Mouse (Mus musculus) v-Abl transformed pro-B cells (cell line): Measurements from ENCODE around the gene Naa35.

ENCODE experiments used
- in situ Hi-C, 2 experiments: fragments of 400-800 bp; cut with MboI; formaldehyde crosslinking; loops; one replicate each; pipeline ENCODE4 v1.15.1; 2025; ENCODE audit not compliant: unreplicated experiment in 2 of 2

Naa35 gene

GRCm38 (mm10) chr13:59584947-59585647 lies at the start of gene Naa35, which contains the start of gene Agtpbp1:
Naa35 (plus strand) TSS chr13:59585259.
Agtpbp1 (minus strand) TSS chr13:59585227.
- in situ Hi-C loops = no loop called here

DNA sequence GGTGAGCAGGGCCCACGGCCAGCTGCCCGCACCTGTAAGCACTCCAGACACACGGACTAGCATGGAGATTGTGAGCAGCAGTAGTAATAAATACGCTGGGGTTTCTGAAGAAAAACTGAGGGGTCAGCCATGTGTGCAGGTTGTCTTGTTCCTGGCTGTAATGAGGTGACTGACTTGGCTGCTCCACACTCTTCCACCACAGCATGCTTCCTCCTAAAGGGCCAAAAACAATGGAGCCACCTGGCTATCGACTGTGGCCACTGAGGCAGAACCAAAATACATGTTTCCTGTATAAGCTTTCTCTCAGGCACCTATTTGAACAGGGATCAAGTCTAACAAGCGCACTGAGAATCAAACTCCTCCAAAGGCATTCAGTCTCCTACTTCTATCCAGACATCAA lies 49.3 kb upstream of the Naa35 start:
- in situ Hi-C loops = no loop called here

- in situ Hi-C loops = no loop called here
Measured at GRCm38 (mm10) chr13:59536631-59537030, 48.4 kb upstream of the Naa35 start.

DNA sequence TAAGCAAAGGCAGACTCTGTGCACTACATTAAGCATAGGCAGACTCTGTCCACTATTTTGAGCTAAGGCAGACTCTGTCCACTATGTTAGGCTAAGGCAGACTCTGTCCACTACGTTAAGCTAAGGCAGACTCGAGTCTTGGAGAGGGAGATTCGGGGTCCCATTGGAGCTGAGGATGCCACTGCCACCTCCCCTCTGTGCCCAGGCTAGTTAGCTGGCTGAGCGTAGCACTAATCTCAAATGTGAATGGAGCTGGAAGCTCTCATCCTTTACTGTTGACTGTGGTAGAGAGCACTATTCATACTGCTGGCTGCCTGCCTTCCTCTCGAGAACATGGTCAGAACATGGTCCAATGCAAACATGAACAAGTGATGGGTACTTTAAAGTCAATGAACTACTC lies 46.4 kb upstream of the Naa35 start:
- in situ Hi-C loops = no loop called here

- in situ Hi-C loops = no loop called here
Measured at GRCm38 (mm10) chr13:59540030-59540429, 45.0 kb upstream of the Naa35 start.

GRCm38 (mm10) chr13:59542411-59542810 lies 42.6 kb upstream of the Naa35 start:
- in situ Hi-C loops = no loop called here

GRCm38 (mm10) chr13:59547091-59547490 lies 38.0 kb upstream of the Naa35 start:
- in situ Hi-C loops = no loop called here

DNA sequence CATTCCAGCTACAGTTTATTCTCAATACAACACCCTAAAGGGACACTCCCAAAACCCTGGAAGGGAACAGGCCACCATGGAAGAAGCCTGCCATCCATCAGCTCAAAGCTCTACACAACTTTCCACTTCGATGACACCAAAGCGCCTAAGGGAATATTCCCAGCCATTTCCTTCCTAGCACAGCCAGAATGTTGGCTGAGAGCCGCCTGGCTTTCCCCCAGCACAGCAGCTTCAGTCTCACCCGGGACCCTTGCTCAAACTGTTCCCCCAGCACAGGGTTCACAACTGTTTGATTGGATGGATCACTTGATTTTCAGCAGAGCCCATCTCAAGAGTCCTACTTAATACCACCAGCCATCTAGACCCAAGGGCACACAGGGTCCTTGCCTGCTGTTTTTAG lies 37.3 kb upstream of the Naa35 start:
- in situ Hi-C loops = no loop called here

DNA sequence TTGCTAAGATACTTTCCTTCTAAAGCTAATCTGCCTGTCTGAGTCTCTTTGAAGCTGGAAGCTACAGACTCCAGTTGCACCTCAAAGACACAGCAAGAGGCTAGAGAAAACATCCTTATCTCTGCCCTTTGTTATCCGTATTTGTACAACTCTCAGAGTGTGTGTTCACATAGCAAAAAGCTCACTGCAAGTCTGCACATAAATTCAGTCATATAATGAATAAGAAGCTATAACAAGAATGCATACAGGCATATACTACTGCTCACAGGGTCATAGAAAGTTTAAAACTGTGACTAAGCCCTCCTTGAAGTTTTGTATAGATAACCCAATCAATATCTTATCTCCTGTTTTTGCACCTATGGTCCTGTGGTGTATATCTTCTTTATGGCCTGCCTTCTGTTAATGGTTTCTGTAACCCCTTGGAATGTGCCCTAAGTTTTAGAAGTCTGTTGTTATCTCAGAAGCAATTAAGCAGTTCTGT lies 35.7 kb upstream of the Naa35 start:
- in situ Hi-C loops = no loop called here

DNA sequence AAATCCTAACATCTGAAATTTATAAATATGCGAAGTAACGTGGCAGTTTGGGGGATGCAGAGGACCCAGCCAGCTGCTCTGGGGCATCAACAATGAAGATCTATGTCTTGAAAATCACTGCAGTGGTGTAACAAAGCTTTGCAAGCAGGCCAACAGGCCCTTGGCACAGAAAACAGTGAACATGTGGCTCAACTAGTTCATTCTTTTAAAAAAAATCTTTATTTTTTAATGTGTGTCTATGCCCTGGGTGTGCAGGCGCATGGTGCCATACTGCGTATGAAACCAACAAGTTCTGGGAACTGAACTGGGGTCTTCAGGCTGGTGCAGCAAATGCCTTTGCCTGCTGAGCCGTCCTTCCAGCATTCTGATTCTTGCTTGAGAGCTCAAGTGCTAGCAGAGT lies 32.8 kb upstream of the Naa35 start:
- in situ Hi-C loops = no loop called here

GRCm38 (mm10) chr13:59552751-59553150 lies 32.3 kb upstream of the Naa35 start:
- in situ Hi-C loops = no loop called here

GRCm38 (mm10) chr13:59554772-59555505 lies 30.1 kb upstream of the Naa35 start:
- in situ Hi-C loops = no loop called here

DNA sequence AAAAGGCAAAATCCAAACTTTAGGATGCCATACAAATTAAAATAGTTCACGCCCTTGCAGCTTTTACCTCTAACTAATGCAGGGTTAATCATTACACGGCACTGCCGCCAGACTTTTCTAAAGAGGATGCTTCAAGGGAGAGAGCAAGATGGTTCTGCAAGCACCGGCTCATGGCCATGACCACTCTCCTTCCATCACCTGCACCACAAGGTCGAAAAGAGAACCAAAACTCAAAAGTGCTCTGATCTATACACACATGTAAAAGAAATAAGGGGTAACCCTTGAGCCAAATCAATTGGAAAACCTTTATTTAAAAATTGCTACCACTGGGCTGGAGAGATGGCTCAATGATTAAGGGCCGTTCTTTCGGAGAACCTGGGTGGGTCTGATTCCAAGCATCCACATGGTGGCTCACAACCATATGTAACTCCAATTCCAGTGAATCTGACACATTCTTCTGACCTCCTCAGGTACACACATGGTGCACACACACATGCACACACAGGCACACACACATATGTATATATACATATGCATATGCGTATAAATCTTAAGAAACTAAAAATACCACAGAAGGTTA lies 29.4 kb upstream of the Naa35 start:
- in situ Hi-C loops = no loop called here

DNA sequence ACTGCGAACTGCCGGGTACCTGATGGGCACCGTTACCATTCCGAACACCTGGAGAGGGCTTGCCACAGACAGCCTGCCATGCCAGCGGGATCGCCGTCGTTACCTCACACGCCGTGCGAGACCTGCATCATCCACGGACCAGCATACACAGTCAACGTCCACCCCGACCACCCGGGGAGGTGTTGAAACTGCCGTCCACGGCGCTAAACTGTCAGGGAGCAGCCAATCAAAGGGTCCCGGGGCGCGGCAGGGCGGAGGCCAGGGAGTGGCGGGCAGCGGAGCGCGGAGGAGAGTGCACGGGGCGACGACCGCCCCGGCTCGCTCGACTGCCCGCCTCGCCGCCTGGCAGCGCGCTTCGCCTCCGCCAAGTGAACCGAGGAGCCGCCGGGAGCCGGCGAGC lies 28.4 kb upstream of the Naa35 start:
- in situ Hi-C loops = no loop called here

- in situ Hi-C loops = no loop called here
Measured at GRCm38 (mm10) chr13:59557185-59557985, 27.7 kb upstream of the Naa35 start.

GRCm38 (mm10) chr13:59558776-59559175 lies 26.3 kb upstream of the Naa35 start:
- in situ Hi-C loops = no loop called here

GRCm38 (mm10) chr13:59562471-59562870 lies 22.6 kb upstream of the Naa35 start:
- in situ Hi-C loops = no loop called here

GRCm38 (mm10) chr13:59564505-59564904 lies 20.6 kb upstream of the Naa35 start:
- in situ Hi-C loops = no loop called here

- in situ Hi-C loops = no loop called here
Measured at GRCm38 (mm10) chr13:59564923-59565322, 20.1 kb upstream of the Naa35 start.

DNA sequence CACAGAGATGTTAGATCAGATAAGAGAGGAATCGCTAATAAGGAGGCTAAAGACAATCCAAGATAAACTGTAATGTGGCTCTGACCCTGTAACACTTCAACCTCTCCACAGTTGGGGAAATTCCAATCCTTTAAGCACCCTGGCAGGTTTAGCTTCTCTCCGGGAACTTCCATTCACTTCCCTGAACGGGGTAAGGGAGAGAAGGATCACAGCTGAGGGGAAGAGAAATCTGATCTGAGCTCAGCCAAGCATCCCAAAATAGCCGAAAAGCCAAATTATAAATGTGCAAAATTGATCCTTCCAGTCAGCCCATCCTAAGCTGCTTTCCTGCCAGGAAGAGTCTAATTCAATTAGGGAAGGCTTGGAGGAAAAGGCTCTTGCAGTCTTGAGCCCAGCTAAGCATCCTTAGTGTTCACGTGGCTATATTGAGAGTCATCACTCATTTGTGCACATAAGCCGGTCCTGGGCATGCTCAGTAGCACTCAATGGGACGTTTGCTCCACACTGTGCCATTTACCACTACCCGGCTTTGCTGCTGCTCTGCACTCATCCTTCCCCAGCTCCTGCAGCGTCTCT lies 19.0 kb upstream of the Naa35 start:
- in situ Hi-C loops = no loop called here

GRCm38 (mm10) chr13:59571107-59571506 lies 14.0 kb upstream of the Naa35 start:
- in situ Hi-C loops = no loop called here
